Mouse (Mus musculus): Measurements from ENCODE around the gene Olfr39. TPM values are rescaled to one million over a fixed set of nuclear protein-coding genes. Genes with fewer than 3 reads are reported as not detected.
"Not testable (repeated sequence)": the region's sequence is repeated elsewhere in the genome, so short reads cannot be mapped to it uniquely, and the experiment has no call there.

Gene Olfr39
- not detected for total RNA-seq (2022)

- no peak for DNase-seq (ENCODE audit: low spot score in 2 of 2)
These were observed at the start of gene Olfr39 for GRCm38 (mm10) chr9:20282051-20282450. Olfr39 (plus strand) TSS chr9:20282351.

DNA sequence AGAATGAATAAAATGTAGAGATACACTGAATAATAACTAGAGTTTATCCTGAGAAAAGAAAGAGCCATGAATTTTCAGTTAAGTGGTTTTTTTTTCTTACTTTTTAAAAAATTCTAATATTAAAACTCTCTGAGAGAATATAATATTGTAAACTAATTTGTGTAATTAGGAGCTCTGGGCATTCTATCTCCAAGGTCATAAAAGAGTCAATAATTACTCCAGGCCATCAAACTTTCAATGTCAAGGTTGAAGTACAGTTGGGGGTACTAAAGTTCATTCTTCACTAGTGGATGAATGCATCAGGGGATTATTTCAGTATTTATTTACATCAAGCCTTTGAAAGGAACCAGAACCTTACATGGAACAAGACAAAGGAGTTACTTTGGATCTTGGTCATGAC is 45.3 kb upstream of the Olfr39 start, which contains the start of gene Olfr872:
Gene Olfr872, plus strand, starts transcription at position 301 of the 400 bp plus-strand sequence.
- DNase-seq (ENCODE audit: low spot score in 2 of 2) = no peak

GRCm38 (mm10) chr9:20237378-20237777 is 44.8 kb upstream of the Olfr39 start:
- no peak for DNase-seq (ENCODE audit: low spot score in 2 of 2)

DNA sequence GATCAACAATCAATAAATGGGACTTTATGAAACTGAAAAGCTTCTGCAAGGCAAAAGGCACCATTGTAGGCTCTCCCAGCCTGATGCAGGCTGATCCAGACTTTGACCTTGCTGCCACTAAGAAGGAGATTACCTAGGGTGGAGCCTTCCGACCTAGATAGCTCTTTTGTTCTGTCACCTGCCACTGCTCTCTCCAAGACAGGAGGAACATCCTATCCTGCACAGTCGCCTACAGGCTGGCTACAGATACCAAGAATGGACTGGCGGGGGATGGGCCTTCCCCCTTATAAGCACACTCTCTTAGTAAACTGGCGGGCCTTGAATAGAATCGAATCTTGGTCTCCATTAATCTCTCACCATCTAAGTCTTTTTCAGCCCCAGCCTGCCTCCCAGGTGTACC is 13.4 kb downstream of the Olfr39 start:
- not testable (repeated sequence) for DNase-seq (ENCODE audit: low spot score in 2 of 2)

GRCm38 (mm10) chr9:20298232-20298631 is 16.1 kb downstream of the Olfr39 start, which contains the start of gene Olfr873:
Olfr873 (plus strand) TSS chr9:20298532.
- no peak for DNase-seq (ENCODE audit: low spot score in 2 of 2)

DNA sequence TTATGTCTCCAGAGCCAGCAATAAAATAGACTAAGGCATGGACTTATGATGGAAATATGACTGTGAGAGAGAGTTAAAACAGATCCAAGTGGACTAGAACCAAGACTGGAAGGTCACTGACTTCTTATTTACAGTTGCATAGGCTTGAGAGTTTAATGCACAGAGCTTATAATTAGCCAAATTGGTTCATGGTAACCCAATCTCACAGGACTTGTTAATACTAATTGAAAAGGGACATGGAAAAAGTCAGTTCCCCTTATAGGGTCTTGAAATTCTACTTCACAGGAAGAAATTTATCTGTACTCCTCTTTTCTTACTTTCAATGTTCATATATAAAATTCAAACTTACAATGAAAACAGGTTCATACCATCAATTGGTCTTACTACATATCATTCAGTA is 53.8 kb downstream of the Olfr39 start, which contains the start of gene Olfr18:
Gene Olfr18, minus strand, starts transcription at position 101 of the 400 bp plus-strand sequence.
- no peak for DNase-seq (ENCODE audit: low spot score in 2 of 2)

Other genes with a start within 250 kb of the Olfr39 start
- not detected for gene Olfr867, start 224.8 kb upstream of the Olfr39 start, total RNA-seq (2022)
- gene Olfr868, start 183.7 kb upstream of the Olfr39 start, total RNA-seq (2022) = not detected
- not detected for gene Olfr869, start 153.3 kb upstream of the Olfr39 start, total RNA-seq (2022)
- gene Olfr870, start 108.3 kb upstream of the Olfr39 start, total RNA-seq (2022) = not detected
- gene Olfr871, start 70.1 kb upstream of the Olfr39 start, total RNA-seq (2022) = not detected
- gene Olfr872, start 45.2 kb upstream of the Olfr39 start, total RNA-seq (2022) = not detected
- gene Olfr873, start 16.2 kb downstream of the Olfr39 start, total RNA-seq (2022) = not detected
- gene Olfr18, start 53.7 kb downstream of the Olfr39 start, total RNA-seq (2022) = not detected
- 10 to 100 TPM; 10.6 to 13.9 (median 10.8) TPM for gene Zfp560, start 102.8 kb downstream of the Olfr39 start, total RNA-seq (2022)
- gene Zfp26, start 177.8 kb downstream of the Olfr39 start, total RNA-seq (2022) = 10 to 100 TPM; 25.2 to 30.1 (median 26.4) TPM
- 10 to 100 TPM; 24.8 to 29.0 (median 24.8) TPM for gene Zfp426, start 210.4 kb downstream of the Olfr39 start, total RNA-seq (2022)
- gene Zfp266, start 239.1 kb downstream of the Olfr39 start, total RNA-seq (2022) = 10 to 100 TPM; 38.8 to 52.8 (median 43.8) TPM